In the genomic region with DNA sequence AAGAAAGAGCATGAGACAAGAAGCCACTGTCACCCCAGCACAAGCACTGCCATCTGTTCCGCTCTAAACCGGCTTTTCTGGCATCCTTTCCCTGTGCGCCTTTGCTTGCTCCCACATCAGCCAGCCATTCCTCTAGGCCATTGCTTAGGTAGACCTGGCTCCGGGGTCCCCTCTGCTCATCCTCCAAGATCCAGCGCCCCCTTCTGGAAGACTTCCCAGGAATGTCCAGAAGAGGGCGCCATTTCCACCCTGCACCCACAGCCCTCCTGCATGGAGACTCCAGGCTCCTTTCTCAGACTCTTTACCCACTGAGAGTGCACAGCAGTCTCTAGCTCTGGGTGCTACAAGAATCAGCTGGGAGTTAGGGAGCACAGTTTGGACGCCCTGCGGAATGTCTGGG, we compare ENCODE assay signal across 9 mouse cellular contexts. TPM values are rescaled to one million over a fixed set of nuclear protein-coding genes. Genes with fewer than 3 reads are reported as not detected.
DNase-seq lines count a peak whose midpoint lies in the region; ATAC-seq lines count a peak whose summit lies in the region.
"Had no signal": no experiment of that assay in that cellular context is flagged by ENCODE, and none has a peak within 500 bp of the region (broad histone marks: within the 10 kb centered on the region; RNA-seq: fewer than 3 reads in every experiment).

No protein-coding gene starts in this region.

- no peak for ATAC-seq in forebrain, embryonic 14.5 days
- no peak for ATAC-seq in forebrain, embryonic 16.5 days
- no peak for ATAC-seq in midbrain, embryonic 14.5 days (ENCODE audit: low FRiP score, low TSS enrichment)
- ATAC-seq in midbrain, embryonic 15.5 days (replicated peaks), result no peak
- no peak for ATAC-seq in megakaryocyte-erythroid progenitor cell, adult 5-6 weeks (replicated peaks; ENCODE audit: low FRiP score, low TSS enrichment, poor library complexity, severe bottlenecking)

- H3K36me3 ChIP-seq in forebrain, embryonic 14.5 days (ENCODE audit: control insufficient read depth, insufficient read depth, low read length), result peaks cover 28% of the 10 kb centered on the region
- H3K36me3 ChIP-seq in forebrain, embryonic 16.5 days (ENCODE audit: control insufficient read depth, insufficient read depth), result peaks cover 5% of the 10 kb centered on the region; the same call in 1 of the 2 replicates
- H3K36me3 ChIP-seq in midbrain, embryonic 14.5 days (ENCODE audit: control insufficient read depth, insufficient read depth, low read length), result peaks cover 31% of the 10 kb centered on the region
- peaks cover 13% of the 10 kb centered on the region for H3K36me3 ChIP-seq in midbrain, embryonic 15.5 days (replicated peaks)

- no peak overlapping the region for H3K9ac ChIP-seq in forebrain, embryonic 14.5 days (ENCODE audit: low read length)
- no peak overlapping the region for H3K9ac ChIP-seq in forebrain, embryonic 16.5 days (replicated peaks; ENCODE audit: low read depth, low read length)
- no peak overlapping the region for H3K9ac ChIP-seq in midbrain, embryonic 14.5 days (replicated peaks; ENCODE audit: low read length)
- H3K9ac ChIP-seq in midbrain, embryonic 15.5 days, result no peak overlapping the region

- DNase-seq in forebrain, embryonic 14.5 days (ENCODE audit: low spot score), result peak; percentile 51
- DNase-seq in midbrain, embryonic 14.5 days, result peak; percentile 51
- DNase-seq in cerebellum, adult 18-20 months, result peak; percentile 59 to 75
- peak; percentile 54 for DNase-seq in layer of hippocampus, adult 9-11 months
- DNase-seq in natural killer cell, adult 2 months (ENCODE audit: low spot score in 2 of 2), result peak; percentile 36 to 63

- no peak overlapping the region for H3K4me2 ChIP-seq in forebrain, embryonic 14.5 days (ENCODE audit: low read length)
- H3K4me2 ChIP-seq in forebrain, embryonic 16.5 days (ENCODE audit: low read length), result no peak overlapping the region
- H3K4me2 ChIP-seq in midbrain, embryonic 14.5 days (ENCODE audit: low read length), result no peak overlapping the region
- no peak overlapping the region for H3K4me2 ChIP-seq in midbrain, embryonic 15.5 days

- no peaks in the 10 kb centered on the region for H3K9me3 ChIP-seq in forebrain, embryonic 14.5 days (replicated peaks; ENCODE audit: control insufficient read depth, low read length)
- no peaks in the 10 kb centered on the region for H3K9me3 ChIP-seq in forebrain, embryonic 16.5 days (ENCODE audit: control insufficient read depth, low read length)
- H3K9me3 ChIP-seq in midbrain, embryonic 14.5 days (ENCODE audit: control insufficient read depth, low read length), result no peaks in the 10 kb centered on the region
- H3K9me3 ChIP-seq in midbrain, embryonic 15.5 days, result no peaks in the 10 kb centered on the region

- WGBS in forebrain, embryonic 14.5 days, result 53% methylated on average over 8 of the region's 8 CpGs
- 51% methylated on average over 8 of the region's 8 CpGs for WGBS in forebrain, embryonic 16.5 days
- 53% methylated on average over 8 of the region's 8 CpGs for WGBS in midbrain, embryonic 14.5 days
- 55% methylated on average over 8 of the region's 8 CpGs for WGBS in midbrain, embryonic 15.5 days

- no peak overlapping the region for H3K4me3 ChIP-seq in forebrain, embryonic 14.5 days (ENCODE audit: low read depth, low read length)
- no peak overlapping the region for H3K4me3 ChIP-seq in forebrain, embryonic 16.5 days (replicated peaks; ENCODE audit: low read length)
- H3K4me3 ChIP-seq in midbrain, embryonic 14.5 days (replicated peaks; ENCODE audit: low read depth, low read length), result no peak overlapping the region
- no peak overlapping the region for H3K4me3 ChIP-seq in midbrain, embryonic 15.5 days

- no peaks in the 10 kb centered on the region for H3K4me1 ChIP-seq in forebrain, embryonic 14.5 days (ENCODE audit: control insufficient read depth, insufficient read depth, low read length)
- peaks cover 12% of the 10 kb centered on the region for H3K4me1 ChIP-seq in forebrain, embryonic 16.5 days (replicated peaks; ENCODE audit: control insufficient read depth, insufficient read depth, low read length)
- no peaks in the 10 kb centered on the region for H3K4me1 ChIP-seq in midbrain, embryonic 14.5 days (ENCODE audit: control insufficient read depth, insufficient read depth, low read length)
- H3K4me1 ChIP-seq in midbrain, embryonic 15.5 days, result peaks cover 7% of the 10 kb centered on the region

- H3K27ac ChIP-seq in forebrain, embryonic 14.5 days (ENCODE audit: low read depth, low read length), result no peak overlapping the region
- no peak overlapping the region for H3K27ac ChIP-seq in forebrain, embryonic 16.5 days (ENCODE audit: low read length)
- no peak overlapping the region for H3K27ac ChIP-seq in midbrain, embryonic 14.5 days (replicated peaks; ENCODE audit: low read depth, low read length)
- H3K27ac ChIP-seq in midbrain, embryonic 15.5 days, result no peak overlapping the region

- no peaks in the 10 kb centered on the region for H3K27me3 ChIP-seq in forebrain, embryonic 14.5 days (replicated peaks; ENCODE audit: control insufficient read depth, insufficient read depth, low read length)
- H3K27me3 ChIP-seq in forebrain, embryonic 16.5 days (replicated peaks; ENCODE audit: control insufficient read depth, insufficient read depth, low read length), result no peaks in the 10 kb centered on the region
- H3K27me3 ChIP-seq in midbrain, embryonic 14.5 days (ENCODE audit: control insufficient read depth, insufficient read depth, low read length), result no peaks in the 10 kb centered on the region
- H3K27me3 ChIP-seq in midbrain, embryonic 15.5 days (replicated peaks), result no peaks in the 10 kb centered on the region

RNA-seq across cellular contexts. Expression of a gene that starts 4.3 kb away (rescaled TPM):
- 92.6 and 93.3 TPM in 2 replicates for polyA plus RNA-seq in forebrain, embryonic 14.5 days (2014; fragmentation: Nextera tagmentation; extraction: Ambion mirVana)
- polyA plus RNA-seq in forebrain, embryonic 16.5 days (2015; fragmentation: Nextera tagmentation; extraction: Ambion mirVana), result 89.9 and 100 TPM in 2 replicates
- polyA plus RNA-seq in midbrain, embryonic 14.5 days (2014; fragmentation: Nextera tagmentation; extraction: Ambion mirVana), result 67.1 and 94.5 TPM in 2 replicates
- polyA plus RNA-seq in midbrain, embryonic 15.5 days (2015; fragmentation: Nextera tagmentation; extraction: Ambion mirVana), result 84.3 and 89.9 TPM in 2 replicates
- total RNA-seq in megakaryocyte-erythroid progenitor cell, adult 5-6 weeks (2014; fragmentation: Nextera tagmentation), result 62.0 and 90.7 TPM in 2 replicates
- total RNA-seq in megakaryocyte-erythroid progenitor cell, adult 5-6 weeks (2017), result 30.5 and 33.1 TPM in 2 replicates

RNA-seq across cellular contexts. Expression of a gene that starts 19.9 kb away (rescaled TPM):
- 72.8 and 110 TPM in 2 replicates for polyA plus RNA-seq in forebrain, embryonic 14.5 days (2014; fragmentation: Nextera tagmentation; extraction: Ambion mirVana)
- 133 and 182 TPM in 2 replicates for polyA plus RNA-seq in forebrain, embryonic 16.5 days (2015; fragmentation: Nextera tagmentation; extraction: Ambion mirVana)
- 167 and 188 TPM in 2 replicates for polyA plus RNA-seq in midbrain, embryonic 14.5 days (2014; fragmentation: Nextera tagmentation; extraction: Ambion mirVana)
- 248 and 250 TPM in 2 replicates for polyA plus RNA-seq in midbrain, embryonic 15.5 days (2015; fragmentation: Nextera tagmentation; extraction: Ambion mirVana)
- total RNA-seq in megakaryocyte-erythroid progenitor cell, adult 5-6 weeks (2014; fragmentation: Nextera tagmentation), result not detected in 2 replicates
- total RNA-seq in megakaryocyte-erythroid progenitor cell, adult 5-6 weeks (2017), result not detected in 2 replicates

RNA-seq across cellular contexts. Expression of a gene that starts 23.9 kb away (rescaled TPM):
- polyA plus RNA-seq in forebrain, embryonic 14.5 days (2014; fragmentation: Nextera tagmentation; extraction: Ambion mirVana), result not detected in 2 replicates
- polyA plus RNA-seq in forebrain, embryonic 16.5 days (2015; fragmentation: Nextera tagmentation; extraction: Ambion mirVana), result not detected in 2 replicates
- not detected in 2 replicates for polyA plus RNA-seq in midbrain, embryonic 14.5 days (2014; fragmentation: Nextera tagmentation; extraction: Ambion mirVana)
- not detected in 2 replicates for polyA plus RNA-seq in midbrain, embryonic 15.5 days (2015; fragmentation: Nextera tagmentation; extraction: Ambion mirVana)
- not detected in 2 replicates for total RNA-seq in megakaryocyte-erythroid progenitor cell, adult 5-6 weeks (2014; fragmentation: Nextera tagmentation)
- total RNA-seq in megakaryocyte-erythroid progenitor cell, adult 5-6 weeks (2017), result not detected in 2 replicates
- polyA plus RNA-seq: neural tube, embryonic 14.5 days had no signal

RNA-seq across cellular contexts. Expression of a gene that starts 30.4 kb away (rescaled TPM):
- polyA plus RNA-seq in forebrain, embryonic 14.5 days (2014; fragmentation: Nextera tagmentation; extraction: Ambion mirVana), result 99.6 and 110 TPM in 2 replicates
- 93.8 and 103 TPM in 2 replicates for polyA plus RNA-seq in forebrain, embryonic 16.5 days (2015; fragmentation: Nextera tagmentation; extraction: Ambion mirVana)
- polyA plus RNA-seq in midbrain, embryonic 14.5 days (2014; fragmentation: Nextera tagmentation; extraction: Ambion mirVana), result 67.7 and 74.2 TPM in 2 replicates
- 81.5 and 83.1 TPM in 2 replicates for polyA plus RNA-seq in midbrain, embryonic 15.5 days (2015; fragmentation: Nextera tagmentation; extraction: Ambion mirVana)
- total RNA-seq in megakaryocyte-erythroid progenitor cell, adult 5-6 weeks (2014; fragmentation: Nextera tagmentation), result 46.2 and 57.3 TPM in 2 replicates
- total RNA-seq in megakaryocyte-erythroid progenitor cell, adult 5-6 weeks (2017), result 47.7 and 59.5 TPM in 2 replicates

RNA-seq across cellular contexts. Expression of a gene that starts 31.2 kb away (rescaled TPM):
- polyA plus RNA-seq in forebrain, embryonic 14.5 days (2014; fragmentation: Nextera tagmentation; extraction: Ambion mirVana), result 55.4 and 56.9 TPM in 2 replicates
- 63.0 and 63.1 TPM in 2 replicates for polyA plus RNA-seq in forebrain, embryonic 16.5 days (2015; fragmentation: Nextera tagmentation; extraction: Ambion mirVana)
- 28.3 and 36.9 TPM in 2 replicates for polyA plus RNA-seq in midbrain, embryonic 14.5 days (2014; fragmentation: Nextera tagmentation; extraction: Ambion mirVana)
- polyA plus RNA-seq in midbrain, embryonic 15.5 days (2015; fragmentation: Nextera tagmentation; extraction: Ambion mirVana), result 43.1 and 46.7 TPM in 2 replicates
- total RNA-seq in megakaryocyte-erythroid progenitor cell, adult 5-6 weeks (2014; fragmentation: Nextera tagmentation), result 120 and 143 TPM in 2 replicates
- total RNA-seq in megakaryocyte-erythroid progenitor cell, adult 5-6 weeks (2017), result 379 and 524 TPM in 2 replicates
